Mouse (Mus musculus): Measurements from ENCODE around the gene Upk3b.

Upk3b gene

DNA sequence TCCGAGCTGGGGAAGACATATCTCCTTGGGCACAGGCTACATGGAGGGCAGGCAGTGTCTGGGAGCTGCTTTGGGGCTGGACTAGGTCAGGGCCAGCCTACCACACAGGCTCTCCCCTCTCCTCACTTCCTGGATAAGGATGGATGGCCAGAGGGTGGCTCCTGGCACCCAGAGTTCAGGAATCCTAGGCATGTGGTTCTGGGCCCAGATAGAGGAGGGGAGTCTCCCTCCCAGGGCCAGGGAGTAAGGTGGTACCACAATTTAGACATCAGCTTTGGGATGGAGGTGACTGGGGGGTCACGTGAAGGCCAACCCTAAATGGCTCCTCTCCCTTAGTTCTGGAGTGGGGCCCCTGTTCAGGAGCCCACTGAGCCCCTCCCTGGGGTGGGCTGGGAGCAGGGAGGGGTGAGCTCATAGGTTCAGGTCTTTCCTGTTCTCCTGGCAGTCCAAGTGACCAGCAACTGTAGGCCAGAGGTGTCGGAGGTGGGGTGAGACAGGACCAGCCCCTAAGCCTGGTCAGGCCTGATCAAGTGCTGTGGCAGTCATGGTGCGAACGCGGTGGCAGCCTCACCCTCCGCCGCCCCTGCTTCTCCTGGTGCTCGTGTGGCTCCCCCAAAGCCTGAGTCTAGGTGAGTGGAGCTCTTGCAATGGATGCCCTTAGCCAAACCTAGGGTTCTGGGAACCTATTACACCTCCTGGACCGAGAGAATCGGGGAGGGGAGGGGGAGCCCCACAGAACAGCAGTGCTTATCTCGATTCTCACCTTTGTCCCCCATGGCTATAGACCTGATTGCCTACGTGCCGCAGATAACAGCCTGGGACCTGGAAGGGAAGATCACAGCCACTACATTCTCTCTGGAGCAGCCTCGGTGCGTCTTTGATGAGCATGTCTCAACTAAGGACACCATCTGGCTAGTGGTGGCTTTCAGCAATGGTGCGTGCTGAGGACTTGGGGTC, at the start of gene Upk3b:
Upk3b (plus strand) TSS at position 239 of the 957 bp plus-strand sequence.
- in situ Hi-C loops (cut with MboI, MseI), result no loop called here

DNA sequence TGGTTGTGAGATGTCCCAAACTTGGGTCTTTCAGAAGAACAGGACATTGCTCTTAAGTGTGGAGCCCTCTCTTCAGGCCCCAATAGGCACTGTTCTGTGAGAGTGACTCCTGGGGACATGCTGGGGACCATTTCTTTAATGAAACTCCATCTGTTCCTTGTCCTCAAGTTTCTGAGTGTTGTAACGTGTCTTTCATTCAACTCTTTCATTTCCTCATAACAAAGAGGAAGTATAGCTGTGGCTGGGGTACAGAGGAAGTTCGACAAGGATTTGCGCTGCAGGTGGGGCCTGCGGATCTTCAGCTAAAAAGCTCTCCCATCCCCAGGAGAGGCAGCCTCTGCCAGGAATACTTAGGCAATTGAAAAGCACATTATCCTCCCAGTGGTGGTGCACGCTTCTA, 47.7 kb upstream of the Upk3b start:
- in situ Hi-C loops (cut with MboI, MseI), result loop anchor here (5.0 to 10.0 kb wide), 2 partner anchors 33 to 966 kb away; partner anchors contain the start of gene Stx1a

DNA sequence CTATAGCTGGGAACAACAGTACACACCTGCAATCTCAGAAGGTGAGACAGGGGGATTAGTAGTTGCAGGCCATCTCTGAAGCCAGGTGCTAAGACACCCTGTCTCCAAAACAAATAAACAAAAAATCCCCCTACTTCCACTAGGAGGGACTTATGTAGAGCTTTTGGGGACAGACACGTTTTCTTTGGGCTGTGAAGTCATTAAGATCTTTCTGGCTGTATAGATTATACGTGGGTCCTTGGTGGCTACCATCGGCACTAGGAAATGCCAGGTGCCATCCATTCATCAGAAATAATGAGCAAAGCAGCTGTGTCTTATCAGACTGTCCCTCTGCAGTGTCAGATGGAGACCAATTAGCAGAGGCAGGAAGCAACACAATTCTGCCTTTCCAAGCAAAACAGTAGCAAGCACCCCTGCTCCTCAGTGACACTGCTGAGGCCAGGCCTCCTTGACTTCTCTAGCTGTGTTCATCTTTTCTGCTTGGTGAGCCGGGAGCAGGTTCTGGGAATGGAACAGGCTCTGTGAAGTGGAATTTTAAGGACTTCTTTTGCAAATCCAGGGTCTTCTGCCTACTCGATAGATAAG, 44.8 kb upstream of the Upk3b start:
- in situ Hi-C loops (cut with MboI, MseI), result loop anchor here (5.0 to 10.0 kb wide), 2 partner anchors 36 to 969 kb away; partner anchors contain the start of gene Stx1a

DNA sequence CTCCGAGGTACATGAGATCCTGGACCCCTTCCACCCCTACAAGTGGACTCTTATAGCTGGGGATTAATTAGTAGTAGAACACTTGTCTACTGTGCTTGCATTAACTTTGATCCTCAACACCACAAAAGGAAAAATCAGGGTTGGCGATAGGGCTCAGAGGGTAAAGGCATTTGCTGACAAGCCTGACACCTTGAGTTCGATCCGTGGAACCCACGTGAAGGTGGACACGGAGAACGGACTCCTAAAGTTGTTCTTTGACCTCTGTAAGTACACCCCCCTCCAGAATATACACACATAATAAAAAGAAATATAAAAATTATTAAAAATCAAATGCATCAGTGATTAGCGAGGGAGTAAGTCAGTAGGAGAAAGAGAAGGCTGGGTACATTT, 44.0 kb upstream of the Upk3b start:
- in situ Hi-C loops (cut with MboI, MseI), result loop anchor here (5.0 to 10.0 kb wide), 2 partner anchors 37 to 970 kb away; partner anchors contain the start of gene Stx1a

DNA sequence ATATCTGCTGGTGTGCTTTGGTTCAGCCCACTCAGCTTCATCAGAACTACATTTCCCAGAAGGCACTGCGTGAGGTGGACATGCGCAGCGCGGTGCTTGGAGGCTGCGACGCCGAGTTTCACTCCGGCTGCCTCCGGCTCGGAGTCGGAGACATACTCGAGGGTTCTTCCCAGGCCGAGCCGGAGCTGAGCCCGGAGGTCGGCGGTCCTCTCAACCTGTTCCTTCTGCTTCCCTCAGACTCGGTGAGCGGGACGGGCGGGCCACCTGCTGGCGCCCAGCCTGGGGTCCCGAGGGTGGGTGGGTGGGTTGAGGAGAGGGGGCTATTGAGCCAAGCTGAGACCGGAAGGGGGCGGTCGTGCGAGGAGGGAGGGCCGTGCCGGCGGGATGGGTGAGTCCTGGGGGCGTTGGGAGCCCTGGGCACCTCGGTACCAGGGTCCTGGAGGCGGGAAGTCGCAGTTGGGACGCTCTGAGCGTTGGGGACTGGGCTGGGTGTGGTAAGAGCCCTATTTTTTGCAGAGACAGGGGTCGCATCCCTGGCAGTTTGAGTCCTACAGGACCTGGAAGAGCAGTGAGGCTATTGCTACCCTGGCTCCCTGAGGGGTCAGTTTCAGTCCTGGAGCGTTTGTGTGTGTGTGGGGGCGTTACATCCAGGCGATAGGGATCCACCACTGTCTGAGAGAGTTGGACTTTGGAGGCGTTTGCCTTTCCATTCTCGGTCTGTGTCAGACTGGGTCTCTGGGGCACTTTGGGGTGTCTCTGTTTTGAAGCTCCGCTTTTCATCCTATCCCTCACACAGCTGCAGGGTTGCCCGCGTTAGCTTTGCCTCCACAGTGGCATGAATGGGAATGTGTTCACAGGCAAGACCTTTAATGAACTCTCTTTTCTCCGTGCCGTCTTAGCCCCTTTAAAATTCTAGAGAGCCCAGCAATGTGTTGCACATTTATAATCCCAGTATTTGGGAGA, 43.3 kb upstream of the Upk3b start, which contains the start of gene Dtx2:
Dtx2 (plus strand) TSS at position 76 of the 963 bp plus-strand sequence.
- in situ Hi-C loops (cut with MboI, MseI), result loop anchor here (5.0 to 10.0 kb wide), 2 partner anchors 38 to 970 kb away; partner anchors contain the start of gene Stx1a

DNA sequence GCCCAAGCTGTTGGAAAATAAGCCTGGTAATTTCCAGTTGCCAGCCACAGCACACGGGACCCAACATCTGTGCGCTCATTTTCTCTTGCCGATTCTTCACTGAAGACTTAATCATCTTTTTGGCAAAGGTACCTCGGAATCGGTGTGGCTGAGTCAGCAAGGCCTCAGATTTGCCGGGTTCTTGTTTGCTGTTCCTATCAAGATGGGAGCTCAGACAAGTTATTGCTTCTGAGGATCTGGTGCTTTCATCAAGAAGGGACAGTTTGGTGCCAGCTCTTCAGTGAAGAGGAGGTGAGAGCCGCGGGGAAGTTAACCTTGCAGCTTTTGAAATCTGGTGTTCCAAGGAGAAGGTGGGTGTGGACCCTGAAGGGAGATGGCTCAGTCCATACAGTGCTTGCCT, 42.1 kb upstream of the Upk3b start:
- in situ Hi-C loops (cut with MboI, MseI), result loop anchor here (10.0 kb wide), 1 partner anchor 971 kb away; the partner anchor contains the start of gene Stx1a

DNA sequence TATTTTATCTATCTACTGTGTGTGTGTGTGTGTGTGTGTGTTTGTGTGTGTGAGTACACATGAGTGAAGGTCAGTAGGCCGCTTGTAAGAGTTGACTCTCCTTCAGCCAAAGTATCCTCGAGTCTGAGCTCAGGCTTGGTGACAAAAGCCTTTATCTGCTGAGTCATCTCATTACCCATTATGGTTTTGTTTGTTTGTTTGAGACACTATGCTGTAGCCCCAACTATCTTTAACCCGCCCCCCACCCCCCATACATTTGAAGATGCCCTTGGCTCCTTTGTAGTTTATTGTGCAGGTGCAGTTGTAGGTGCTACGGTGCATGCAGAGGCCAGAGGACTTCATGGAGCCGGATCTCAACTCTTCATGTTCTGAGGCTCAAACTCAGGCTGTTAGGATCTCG, 37.1 kb upstream of the Upk3b start:
- in situ Hi-C loops (cut with MboI, MseI), result no loop called here

DNA sequence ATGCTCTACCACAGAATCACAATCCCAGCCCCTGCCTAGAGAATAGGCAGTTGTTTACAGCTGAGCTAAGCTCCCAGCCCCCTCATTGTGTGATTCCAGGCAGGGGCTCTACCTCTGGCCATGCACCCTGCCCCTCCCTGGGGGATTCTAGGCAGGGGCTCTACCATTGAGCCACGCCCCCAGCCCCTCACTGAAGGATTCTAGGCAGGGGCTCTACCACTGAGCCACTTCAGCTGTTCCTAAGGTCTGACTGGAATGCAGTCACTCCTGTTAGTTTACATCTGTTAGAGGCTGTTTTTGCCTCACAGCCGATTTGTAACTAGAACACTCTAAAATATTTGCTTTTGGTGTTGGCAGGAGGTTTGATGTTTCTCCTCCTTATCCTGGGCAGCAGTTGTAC, 36.0 kb upstream of the Upk3b start:
- in situ Hi-C loops (cut with MboI, MseI), result no loop called here

DNA sequence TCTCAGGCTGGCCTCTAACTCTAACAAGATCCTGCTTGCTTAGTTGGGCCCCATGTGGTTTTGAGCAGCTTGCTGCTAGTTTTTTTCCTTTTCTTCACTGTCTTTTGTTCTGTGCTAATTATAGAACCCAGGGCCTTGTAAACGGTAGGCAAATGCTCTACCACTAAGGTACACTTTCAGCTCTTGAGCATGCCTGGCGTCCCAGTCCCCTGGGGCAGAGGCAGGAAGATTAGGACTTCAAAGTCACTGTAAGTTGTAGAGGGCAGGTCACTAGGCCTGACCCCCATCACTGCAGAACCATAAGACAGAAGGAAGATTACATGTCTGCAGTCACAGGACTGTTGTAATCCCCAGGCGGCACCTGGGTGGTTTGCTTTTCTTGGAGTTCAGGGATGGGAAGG, 35.5 kb upstream of the Upk3b start:
- in situ Hi-C loops (cut with MboI, MseI), result no loop called here

DNA sequence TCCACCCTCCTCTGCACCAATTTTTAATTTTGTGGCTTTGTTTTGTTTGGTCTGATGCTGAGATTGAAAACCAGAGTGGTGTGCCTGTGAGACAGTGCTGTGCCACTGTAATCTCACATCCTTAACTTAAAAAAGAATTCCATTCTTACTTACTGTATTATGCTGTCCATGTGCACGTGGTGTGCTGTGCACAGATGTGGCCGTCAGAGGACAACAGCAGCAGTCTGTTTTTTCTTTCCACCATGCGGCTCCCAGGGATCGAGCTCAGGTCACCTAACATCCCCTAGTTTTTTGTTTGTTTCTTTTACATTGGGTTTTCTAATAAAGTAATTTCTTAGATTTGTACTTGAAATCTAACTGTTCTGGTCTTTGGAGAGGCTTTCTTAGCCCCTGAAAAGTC, 33.8 kb upstream of the Upk3b start:
- in situ Hi-C loops (cut with MboI, MseI), result no loop called here

DNA sequence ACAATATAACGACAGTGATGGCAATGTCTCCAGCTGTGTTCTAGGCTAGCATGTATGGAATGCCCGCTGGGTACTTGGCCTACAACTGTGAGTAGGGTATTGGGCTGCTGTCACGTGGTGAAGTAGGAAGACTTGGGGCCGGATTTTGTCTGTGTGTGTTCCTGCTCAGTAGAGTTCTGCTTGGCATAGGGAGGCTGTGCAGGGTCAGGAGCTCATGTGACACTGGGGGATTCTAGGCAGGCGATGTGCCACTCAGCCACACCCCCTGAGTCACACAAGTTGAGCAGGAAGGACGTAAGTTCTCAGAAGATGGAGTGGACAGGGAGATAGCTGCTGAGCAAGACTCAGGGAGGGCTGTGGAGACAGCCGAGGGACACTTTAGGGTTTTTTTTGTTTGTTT, 30.6 kb upstream of the Upk3b start:
- in situ Hi-C loops (cut with MboI, MseI), result no loop called here

DNA sequence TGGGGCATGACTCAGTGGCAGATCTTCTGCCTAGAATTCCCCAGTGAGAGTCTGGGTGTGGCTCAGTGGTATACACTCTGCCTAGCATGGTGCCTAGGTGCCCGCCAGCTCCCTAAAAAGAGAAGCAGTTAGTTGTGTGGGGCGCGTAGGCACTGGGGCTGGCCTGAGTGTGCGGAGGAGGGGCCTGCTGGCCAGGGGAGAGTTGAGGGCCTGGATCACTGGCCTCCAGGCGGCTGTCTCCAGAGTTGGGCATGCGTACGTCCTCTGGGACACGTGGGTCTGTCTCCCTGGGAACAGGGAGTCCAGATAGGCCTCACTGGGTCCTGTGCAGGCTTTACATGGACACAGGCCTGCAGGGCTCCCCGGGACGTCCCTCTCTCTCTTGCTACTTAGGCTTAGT, 23.4 kb upstream of the Upk3b start:
- in situ Hi-C loops (cut with MboI, MseI), result no loop called here

DNA sequence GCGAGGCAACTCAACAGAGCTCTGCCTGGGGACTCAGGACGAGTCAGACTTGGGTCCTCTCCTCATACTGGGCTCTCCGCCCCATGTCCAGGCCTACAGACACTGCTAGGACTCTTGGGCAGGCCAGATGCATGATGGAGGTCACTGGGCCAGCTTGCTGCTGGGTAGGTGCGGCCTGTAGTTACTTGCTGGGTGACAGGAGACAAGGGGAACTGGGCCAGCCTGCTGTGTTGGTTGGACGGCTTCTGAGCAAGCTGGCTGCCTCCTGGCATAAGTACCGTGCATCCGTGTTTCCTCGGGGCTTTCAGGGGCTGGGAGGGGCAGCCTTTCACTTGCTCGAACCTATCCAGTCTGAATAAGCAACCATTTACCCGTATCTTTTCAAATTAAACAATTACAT, 22.7 kb upstream of the Upk3b start:
- in situ Hi-C loops (cut with MboI, MseI), result no loop called here

DNA sequence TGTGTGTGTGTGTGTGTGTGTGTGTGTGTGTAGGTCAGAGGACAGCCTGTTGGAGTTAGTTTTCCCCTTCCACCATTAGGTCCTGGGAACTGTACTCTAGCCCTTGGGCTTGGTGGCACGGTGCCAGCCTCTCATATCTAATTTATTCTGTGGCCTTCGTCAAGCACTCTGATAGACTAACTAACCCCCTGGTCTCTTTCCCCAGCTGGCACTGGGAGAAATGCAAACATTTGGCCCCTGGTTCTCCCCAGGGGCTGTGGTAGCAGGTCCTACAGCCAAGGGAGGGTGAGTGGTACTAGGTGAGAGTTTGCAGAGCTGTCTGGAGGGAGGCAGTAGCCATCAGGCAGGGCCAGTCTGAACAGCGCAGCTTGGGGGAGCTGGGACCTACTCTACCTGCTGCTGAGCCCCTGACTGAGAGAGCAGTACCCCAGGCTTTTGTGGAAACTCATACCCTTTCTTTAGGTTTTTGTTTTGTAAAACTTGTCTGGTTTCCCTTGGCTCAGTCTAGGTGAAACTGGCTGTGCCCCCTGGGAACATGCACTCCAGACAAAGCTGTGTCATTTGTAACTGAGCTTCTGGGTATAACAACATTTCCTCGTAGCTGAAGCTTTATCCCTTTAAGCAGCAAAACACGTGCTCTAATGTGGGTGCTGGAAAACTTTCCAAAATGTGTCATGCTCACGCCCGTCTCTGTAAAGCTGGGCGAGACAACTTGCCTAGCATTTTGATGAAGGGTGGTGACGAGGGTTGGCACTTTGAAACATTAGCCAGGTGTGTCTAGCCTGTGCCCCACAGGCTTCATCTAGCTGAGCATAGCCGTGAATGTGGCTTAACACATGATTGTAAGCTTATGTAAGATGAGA, 22.1 kb upstream of the Upk3b start:
- in situ Hi-C loops (cut with MboI, MseI), result no loop called here

DNA sequence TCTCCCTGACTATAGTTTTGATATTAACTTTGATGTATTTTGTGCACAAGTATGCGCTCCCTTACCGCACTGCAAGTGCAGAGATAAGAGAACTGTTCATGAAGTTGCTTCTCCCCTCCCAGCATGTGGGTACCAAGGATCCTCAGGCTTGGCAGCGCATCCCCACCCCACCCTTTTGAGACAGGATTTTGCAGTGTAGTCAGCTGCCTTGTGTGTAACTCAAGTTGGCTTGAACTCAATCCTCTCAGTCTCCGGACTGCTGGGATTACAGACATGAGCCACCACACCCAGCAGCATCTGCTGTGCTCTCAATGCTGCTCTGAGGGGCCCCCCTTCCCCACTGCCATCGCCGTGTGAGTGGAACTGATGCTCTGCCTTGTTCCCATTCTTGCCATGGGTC, 21.0 kb upstream of the Upk3b start:
- in situ Hi-C loops (cut with MboI, MseI), result no loop called here

DNA sequence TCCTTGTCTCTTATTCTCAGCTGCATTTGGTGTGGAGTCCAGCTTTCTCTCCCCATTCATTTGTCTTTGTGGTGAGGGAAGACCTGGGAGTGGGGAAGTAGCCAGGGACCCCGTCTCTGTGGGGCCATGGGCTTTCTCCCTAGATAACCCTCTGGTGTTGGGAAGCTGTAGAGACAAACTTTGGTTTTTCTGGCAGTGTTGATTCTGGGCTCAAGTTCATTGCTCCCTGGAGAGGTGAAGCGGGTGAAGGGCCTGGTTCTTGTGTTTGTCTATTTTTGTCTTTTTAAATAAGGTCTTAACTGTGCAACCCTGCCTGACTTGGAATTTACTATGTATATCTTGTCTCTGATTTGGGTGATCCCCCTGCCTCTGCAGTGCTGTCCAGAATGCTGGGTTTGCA, 19.6 kb upstream of the Upk3b start:
- in situ Hi-C loops (cut with MboI, MseI), result no loop called here

DNA sequence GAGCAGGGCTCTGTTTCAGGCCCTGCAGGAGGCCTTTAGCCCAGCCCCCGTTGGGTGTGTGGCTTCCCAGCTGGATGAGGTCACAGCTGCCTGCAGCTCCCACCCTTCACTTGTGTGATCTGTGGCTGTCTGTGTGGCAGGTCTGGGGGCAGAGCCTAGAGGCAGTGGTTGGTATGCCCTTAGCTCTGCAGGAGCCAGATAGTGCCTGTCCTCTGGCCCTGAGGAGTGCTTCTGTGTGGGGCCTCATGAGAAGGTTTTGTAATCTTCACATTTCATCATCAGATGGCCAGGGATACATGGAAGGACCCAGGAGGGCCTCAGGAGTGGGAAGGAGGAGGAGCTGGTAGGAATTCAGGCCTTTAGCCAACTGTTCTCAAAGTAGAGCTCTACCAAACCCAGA, 18.4 kb upstream of the Upk3b start:
- in situ Hi-C loops (cut with MboI, MseI), result no loop called here

DNA sequence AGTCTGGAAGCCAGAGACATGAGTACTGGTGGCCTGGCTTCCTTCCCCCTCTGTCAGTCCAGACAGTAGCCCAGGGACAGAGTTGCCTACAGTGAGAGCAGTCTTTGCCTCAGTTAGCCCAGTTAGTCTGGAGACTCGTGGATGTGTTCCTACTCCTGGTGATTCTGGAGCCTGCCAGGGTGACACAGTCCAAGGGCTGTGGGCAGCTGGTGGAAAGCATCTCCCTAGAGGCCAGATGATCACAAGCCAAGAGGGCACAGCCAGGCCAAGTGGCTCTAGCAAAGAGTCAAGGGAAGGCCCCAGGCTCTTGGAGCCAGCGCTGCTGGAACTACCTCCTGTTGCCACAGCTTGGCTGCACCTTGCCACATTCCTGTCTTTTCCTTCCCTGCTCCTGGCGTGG, 12.6 kb upstream of the Upk3b start:
- in situ Hi-C loops (cut with MboI, MseI), result no loop called here

DNA sequence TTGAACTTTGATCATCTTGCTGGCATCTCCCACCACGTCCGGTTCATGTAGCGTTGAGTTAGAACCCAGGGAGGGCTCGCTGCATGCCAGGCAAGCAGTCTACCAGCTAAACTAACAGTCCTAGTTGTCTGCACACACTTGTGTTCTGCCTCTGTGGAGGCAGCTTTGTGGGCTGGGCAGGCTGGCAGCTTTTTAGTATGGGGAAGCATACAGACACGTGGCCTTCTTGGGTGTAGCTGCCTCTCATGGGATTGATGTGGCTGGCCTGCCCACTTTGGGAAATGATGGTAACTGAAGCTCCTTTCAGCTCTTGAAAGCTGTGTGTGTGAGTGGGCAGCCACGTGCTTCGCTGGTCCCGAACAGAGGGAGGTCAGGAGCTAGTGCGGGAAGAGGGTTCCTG, 11.4 kb upstream of the Upk3b start:
- in situ Hi-C loops (cut with MboI, MseI), result no loop called here

DNA sequence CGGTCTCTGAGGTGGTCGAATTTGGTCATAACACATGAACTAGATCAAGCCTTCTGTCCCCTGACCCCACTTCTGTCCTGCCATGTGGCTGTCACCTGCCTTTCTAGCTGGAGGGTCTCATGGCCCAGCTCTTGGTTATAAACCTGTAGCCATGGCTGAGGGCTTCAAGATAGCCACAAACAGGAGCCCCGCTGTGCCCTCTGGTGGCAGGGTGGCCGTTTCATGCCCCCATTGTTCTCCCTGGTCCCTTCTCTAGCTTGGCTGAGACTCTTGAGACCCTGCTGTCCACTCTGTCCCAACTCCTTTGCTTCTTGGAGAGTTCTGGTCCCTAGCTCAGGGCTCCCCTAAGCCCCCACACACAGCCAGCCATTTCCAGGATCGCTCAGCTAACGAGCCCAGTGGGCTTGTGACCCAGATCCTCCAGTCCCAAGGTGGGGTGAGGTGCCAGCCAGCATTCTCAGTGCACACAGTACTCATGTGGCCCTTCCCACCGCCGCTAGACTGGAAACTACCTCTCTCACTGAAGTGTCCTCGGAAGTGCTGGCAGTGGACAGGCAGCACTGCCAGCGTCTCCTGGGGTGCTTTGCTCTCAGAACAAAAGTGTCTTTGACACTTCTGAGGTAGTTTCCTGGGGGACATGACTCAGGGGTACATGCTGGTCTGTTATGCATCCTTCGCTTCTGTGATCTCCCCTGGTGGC, 10.5 kb upstream of the Upk3b start:
- in situ Hi-C loops (cut with MboI, MseI), result no loop called here

Measured in regulatory T cell (primary cell).